Comparison of ENCODE assay signal across 7 mouse cellular contexts in genomic region chr1:134053207-134053606, GRCm38 (mm10). TPM values are rescaled to one million over a fixed set of nuclear protein-coding genes. Genes with fewer than 3 reads are reported as not detected.
DNase-seq lines count a peak whose midpoint lies in the region; ATAC-seq lines count a peak whose summit lies in the region.

No protein-coding gene starts in this region.

- DNase-seq in ZHBTc4 (ENCODE audit: low read depth, low spot score): peak; percentile 83
- DNase-seq in cerebellum, adult 9-11 months: peak; percentile 79
- DNase-seq in frontal cortex, postnatal 10 days (ENCODE audit: low spot score in 2 of 2): peak; percentile 55 to 85
- peak; percentile 56 to 86 for DNase-seq in left cerebral cortex, adult 8-10 months (ENCODE audit: low spot score in 2 of 2)
- DNase-seq in midbrain, embryonic 11.5 days (ENCODE audit: low spot score, missing footprints): peak; percentile 99
- DNase-seq in spleen, adult 12 weeks (ENCODE audit: low spot score): peak; percentile 69

- 5% methylated on average over 6 of the region's 6 CpGs for WGBS in hindbrain, embryonic 16.5 days
- WGBS in midbrain, embryonic 11.5 days: 9% methylated on average over 6 of the region's 6 CpGs

- no peak overlapping the region for H3K4me3 ChIP-seq in hindbrain, embryonic 16.5 days (ENCODE audit: low read length)
- no peak overlapping the region for H3K4me3 ChIP-seq in midbrain, embryonic 11.5 days (ENCODE audit: low read depth, low read length)

- no peaks in the 10 kb centered on the region for H3K9me3 ChIP-seq in hindbrain, embryonic 16.5 days (ENCODE audit: control insufficient read depth, low read length)
- no peaks in the 10 kb centered on the region for H3K9me3 ChIP-seq in midbrain, embryonic 11.5 days (ENCODE audit: control insufficient read depth, low read length)

- no peak overlapping the region for H3K9ac ChIP-seq in hindbrain, embryonic 16.5 days (ENCODE audit: low read depth, low read length)
- no peak overlapping the region for H3K9ac ChIP-seq in midbrain, embryonic 11.5 days (ENCODE audit: low read length)

- H3K27ac ChIP-seq in hindbrain, embryonic 16.5 days (ENCODE audit: low read depth, low read length): no peak overlapping the region
- H3K27ac ChIP-seq in midbrain, embryonic 11.5 days (ENCODE audit: low read depth, low read length): no peak overlapping the region

- H3K36me3 ChIP-seq in hindbrain, embryonic 16.5 days (ENCODE audit: control insufficient read depth, insufficient read depth, low read length): no peaks in the 10 kb centered on the region
- no peaks in the 10 kb centered on the region for H3K36me3 ChIP-seq in midbrain, embryonic 11.5 days (ENCODE audit: control insufficient read depth, insufficient read depth, low read length)

- H3K27me3 ChIP-seq in hindbrain, embryonic 16.5 days (replicated peaks; ENCODE audit: control insufficient read depth, insufficient read depth, low read length): no peaks in the 10 kb centered on the region
- H3K27me3 ChIP-seq in midbrain, embryonic 11.5 days (ENCODE audit: control insufficient read depth, insufficient read depth, low read length): no peaks in the 10 kb centered on the region

- no peaks in the 10 kb centered on the region for H3K4me1 ChIP-seq in hindbrain, embryonic 16.5 days (ENCODE audit: control insufficient read depth, insufficient read depth, low read depth, low read length)
- 0 out of 2 replicates have a peak, but pooled peaks cover 2% of the 10 kb centered on the region for H3K4me1 ChIP-seq in midbrain, embryonic 11.5 days (ENCODE audit: control insufficient read depth, insufficient read depth, low read length)

- H3K4me2 ChIP-seq in hindbrain, embryonic 16.5 days (ENCODE audit: low read length): no peak overlapping the region
- H3K4me2 ChIP-seq in midbrain, embryonic 11.5 days: no peak overlapping the region

- peak; percentile 64 for ATAC-seq in hindbrain, embryonic 16.5 days
- peak; percentile 77 for ATAC-seq in midbrain, embryonic 11.5 days (ENCODE audit: low FRiP score)

RNA-seq across cellular contexts. Expression of gene Fmod, which starts 16.2 kb away (rescaled TPM):
- polyA plus RNA-seq in hindbrain, embryonic 16.5 days (2015; fragmentation: Nextera tagmentation; extraction: Ambion mirVana): 11.8 and 24.0 TPM in 2 replicates
- total RNA-seq in left cerebral cortex, adult 8-10 months (2022): 10 to 100 TPM; 15.9 to 22.2 (median 20.9) TPM
- polyA plus RNA-seq in midbrain, embryonic 11.5 days (2014; fragmentation: Nextera tagmentation; extraction: Ambion mirVana): 5.7 and 6.8 TPM in 2 replicates

RNA-seq across cellular contexts. Expression of gene Btg2, which starts 25.7 kb away (rescaled TPM):
- polyA plus RNA-seq in hindbrain, embryonic 16.5 days (2015; fragmentation: Nextera tagmentation; extraction: Ambion mirVana): 28.0 and 28.5 TPM in 2 replicates
- 10 to 100 TPM; 11.3 to 21.4 (median 12.1) TPM for total RNA-seq in left cerebral cortex, adult 8-10 months (2022)
- polyA plus RNA-seq in midbrain, embryonic 11.5 days (2014; fragmentation: Nextera tagmentation; extraction: Ambion mirVana): 150 and 153 TPM in 2 replicates

RNA-seq across cellular contexts. Expression of gene Chit1, which starts 57.8 kb away (rescaled TPM):
- polyA plus RNA-seq in hindbrain, embryonic 16.5 days (2015; fragmentation: Nextera tagmentation; extraction: Ambion mirVana): 0.15 and 0.73 TPM in 2 replicates
- under 1 TPM in 1 of 4 experiments, not detected in 3; 0.19 TPM for total RNA-seq in left cerebral cortex, adult 8-10 months (2022)
- polyA plus RNA-seq in midbrain, embryonic 11.5 days (2014; fragmentation: Nextera tagmentation; extraction: Ambion mirVana): not detected in 2 replicates
